Mouse (Mus musculus): ENCODE data around the gene Pcsk7.
A peak's percentile ranks its signal among the peaks of the same experiment; 100 is the strongest.

The Pcsk7 gene

GRCm38 (mm10) chr9:45938952-45939637 is 32.8 kb downstream of the Pcsk7 start:
- no peak for DNase-seq (ENCODE audit: low spot score)

DNA sequence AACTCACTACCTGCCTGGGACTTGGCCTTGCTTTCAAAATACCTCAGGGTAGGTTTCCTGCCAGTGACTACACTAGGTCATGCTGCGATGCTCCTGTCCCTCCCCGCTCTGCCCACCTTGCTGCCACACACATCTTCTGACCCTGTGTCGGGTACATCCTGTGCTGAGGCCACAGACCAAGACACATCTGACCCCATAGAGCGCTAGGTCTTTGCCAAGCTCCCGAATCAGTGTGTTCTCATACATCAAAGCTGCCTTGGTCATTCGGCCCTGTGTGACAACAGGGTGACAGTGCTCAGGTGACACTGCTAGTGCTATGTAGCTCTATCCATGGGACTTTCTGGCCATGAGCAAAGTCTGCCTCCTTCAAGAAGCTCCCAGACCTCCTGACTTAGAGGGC is 33.5 kb downstream of the Pcsk7 start:
- no peak for DNase-seq (ENCODE audit: low spot score)

- DNase-seq (ENCODE audit: low spot score), result no peak
These were observed 35.1 kb downstream of the Pcsk7 start for GRCm38 (mm10) chr9:45941329-45941888.

GRCm38 (mm10) chr9:45942464-45942863 is 36.2 kb downstream of the Pcsk7 start:
- DNase-seq (ENCODE audit: low spot score), result no peak

- no peak for DNase-seq (ENCODE audit: low spot score)
These were observed 36.6 kb downstream of the Pcsk7 start for GRCm38 (mm10) chr9:45942916-45943315.

GRCm38 (mm10) chr9:45943628-45944505 is 37.6 kb downstream of the Pcsk7 start:
- no peak for DNase-seq (ENCODE audit: low spot score)

GRCm38 (mm10) chr9:45944506-45945400 is 38.5 kb downstream of the Pcsk7 start:
- no peak for DNase-seq (ENCODE audit: low spot score)

- no peak for DNase-seq (ENCODE audit: low spot score)
These were observed 39.4 kb downstream of the Pcsk7 start for GRCm38 (mm10) chr9:45945721-45946120.

GRCm38 (mm10) chr9:45946182-45946871 is 40.0 kb downstream of the Pcsk7 start:
- DNase-seq (ENCODE audit: low spot score), result no peak

DNA sequence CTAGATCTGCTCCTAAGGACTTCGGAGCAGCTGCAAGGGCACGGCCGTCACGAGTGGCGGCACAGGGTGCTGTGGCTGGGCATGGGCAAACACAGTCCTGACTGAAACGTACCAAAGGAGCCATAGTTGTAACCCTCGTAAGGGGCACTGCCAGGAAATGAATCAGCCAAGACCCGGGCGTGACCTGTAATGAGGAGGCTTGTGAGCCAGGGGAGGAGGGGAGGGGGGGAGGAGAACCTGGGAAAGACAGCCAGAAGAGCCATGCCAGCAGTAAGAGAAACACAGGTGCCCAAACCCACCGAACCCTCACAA is 40.5 kb downstream of the Pcsk7 start:
- DNase-seq (ENCODE audit: low spot score), result no peak

GRCm38 (mm10) chr9:45952057-45952456 is 45.8 kb downstream of the Pcsk7 start:
- DNase-seq (ENCODE audit: low spot score), result no peak

DNA sequence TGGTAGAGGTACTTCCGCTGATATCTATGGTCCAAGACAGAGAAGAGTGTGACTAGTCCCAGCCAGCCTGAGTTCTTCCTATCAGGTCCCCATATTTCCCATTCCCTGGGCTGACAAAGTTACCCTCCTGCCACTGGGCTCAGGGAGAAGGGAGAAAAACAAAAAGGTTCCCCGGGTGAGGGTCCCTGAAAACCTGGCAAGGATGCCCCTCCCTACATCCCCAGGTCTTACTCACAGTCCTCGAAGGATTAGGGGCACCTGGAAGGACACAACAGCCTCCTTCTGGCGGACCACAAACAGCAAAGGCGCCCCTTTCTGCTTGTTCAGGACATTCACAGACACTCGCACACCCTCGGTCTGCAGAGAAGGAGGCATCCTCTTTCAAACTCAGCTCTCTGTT is 46.6 kb downstream of the Pcsk7 start:
- DNase-seq (ENCODE audit: low spot score), result no peak

- no peak for DNase-seq (ENCODE audit: low spot score)
These were observed 47.4 kb downstream of the Pcsk7 start for GRCm38 (mm10) chr9:45953511-45954293.

DNA sequence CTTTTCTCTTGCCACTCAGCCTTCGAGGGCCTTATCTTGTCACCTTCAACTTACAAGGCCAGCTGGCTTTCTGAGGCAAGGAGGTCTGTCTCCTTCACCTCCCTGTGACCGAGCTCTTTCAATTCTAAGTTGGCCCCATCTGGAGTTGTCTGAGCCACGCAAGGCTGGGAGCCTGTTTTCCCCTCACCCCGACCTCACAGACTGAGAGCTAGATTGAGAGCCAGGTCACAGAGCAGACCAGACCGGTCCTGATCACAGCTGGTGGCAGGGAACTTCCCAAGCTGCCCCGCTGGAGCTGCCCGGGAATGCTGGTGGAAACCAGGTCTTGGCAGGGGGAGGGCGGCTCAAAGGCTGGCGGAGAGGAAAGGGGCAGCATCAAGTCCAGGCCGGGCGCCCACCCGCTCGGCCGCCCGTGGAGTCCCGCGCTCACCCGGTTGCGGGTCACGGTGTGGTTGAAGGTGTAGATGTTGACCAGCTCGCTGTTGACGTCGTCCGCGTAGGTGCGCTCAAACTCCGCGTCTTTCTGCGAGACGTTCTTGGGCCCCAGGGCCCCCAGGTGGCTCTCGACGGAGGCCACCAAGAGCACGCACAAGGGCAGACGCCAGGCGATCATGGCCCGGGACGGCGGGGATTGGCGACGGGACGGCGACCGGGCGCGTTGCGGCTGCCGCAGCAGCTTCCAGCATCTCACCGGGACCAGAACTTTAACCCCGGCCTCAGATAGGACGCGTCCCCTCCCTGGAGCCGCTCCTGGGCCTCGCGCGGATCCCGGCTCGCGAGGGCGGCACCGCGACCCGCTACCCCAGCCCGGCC is 48.2 kb downstream of the Pcsk7 start:
- DNase-seq (ENCODE audit: low spot score), result no peak

- peak; percentile 70 for DNase-seq (ENCODE audit: low spot score)
These were observed 49.0 kb downstream of the Pcsk7 start, which contains the start of gene Sidt2 for GRCm38 (mm10) chr9:45955107-45955963. Gene Sidt2 (minus strand): TSS chr9:45955258.

DNA sequence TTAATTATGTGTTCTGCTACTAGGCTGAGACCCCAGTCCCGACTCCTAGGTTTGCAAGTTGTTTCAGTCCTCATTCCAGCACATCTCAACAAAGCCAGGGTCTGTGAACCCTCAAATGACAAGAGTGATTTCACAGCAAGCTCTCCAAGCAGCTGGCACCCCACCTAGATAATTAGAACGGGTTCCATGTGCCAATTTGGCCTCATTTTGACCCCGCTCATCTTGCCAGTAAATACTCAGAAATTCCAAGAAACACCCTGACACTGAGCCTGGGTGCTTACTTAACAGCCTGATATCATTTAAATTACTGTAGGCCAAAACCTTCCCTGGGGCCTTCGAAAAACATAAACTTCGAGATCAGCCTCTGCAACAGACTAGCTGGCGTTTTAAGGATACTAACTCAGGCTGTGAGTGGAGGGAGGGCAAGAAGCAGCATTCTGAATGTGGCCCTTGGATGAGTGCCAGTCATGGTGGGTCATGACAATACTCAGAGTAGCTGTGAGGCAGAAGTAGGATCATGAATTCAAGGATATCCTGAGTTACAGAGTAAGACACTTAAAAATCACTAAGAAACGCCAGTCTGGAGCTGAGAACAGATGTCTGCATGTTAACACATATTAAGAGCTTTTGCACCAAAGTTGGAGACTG is 51.9 kb downstream of the Pcsk7 start:
- no peak for DNase-seq (ENCODE audit: low spot score)

GRCm38 (mm10) chr9:45958851-45959250 is 52.6 kb downstream of the Pcsk7 start:
- no peak for DNase-seq (ENCODE audit: low spot score)

GRCm38 (mm10) chr9:45959661-45960060 is 53.4 kb downstream of the Pcsk7 start:
- DNase-seq (ENCODE audit: low spot score), result no peak
